Mouse (Mus musculus): Measurements from ENCODE around the gene Ly6g6c. TPM values are rescaled to one million over a fixed set of nuclear protein-coding genes. Genes with fewer than 3 reads are reported as not detected.

Gene Ly6g6c
- polyA plus RNA-seq, 1 experiment, result 4.0 TPM

GRCm38 (mm10) chr17:35039121-35039873, 25.9 kb upstream of the Ly6g6c start:
- Histone ChIP-seq H3K27ac (ENCODE audit: insufficient read depth, low read length) (no peak overlapping the region), H3K9me3 (replicated peaks; ENCODE audit: control insufficient read depth, insufficient read depth, low read length, poor library complexity, severe bottlenecking) (no peaks in the 10 kb centered on the region), H3K36me3 (ENCODE audit: control insufficient read depth, insufficient read depth, low read length, poor library complexity, severe bottlenecking) (no peaks in the 10 kb centered on the region), H3K4me1 (ENCODE audit: control insufficient read depth, insufficient read depth, low read length) (no peaks in the 10 kb centered on the region), H3K4me3 (ENCODE audit: low read depth, low read length) (no peak overlapping the region), H3K9ac (ENCODE audit: low read depth, poor library complexity, severe bottlenecking) (no peak overlapping the region), H3K27me3 (ENCODE audit: control insufficient read depth, insufficient read depth, low read length, poor library complexity, severe bottlenecking) (no peaks in the 10 kb centered on the region)
- TF ChIP-seq POLR2A (IDR thresholded peaks at IDR 0.05; ENCODE audit: insufficient read depth, low read length) (no peak), EP300 (IDR thresholded peaks at IDR 0.05; ENCODE audit: insufficient read depth, low read depth, low read length) (no peak), CTCF (IDR thresholded peaks at IDR 0.05; ENCODE audit: low read depth, low read length) (no peak)

GRCm38 (mm10) chr17:35043794-35044193, 21.4 kb upstream of the Ly6g6c start:
- H3K36me3 ChIP-seq (ENCODE audit: control insufficient read depth, insufficient read depth, low read length, poor library complexity, severe bottlenecking), result no peaks in the 10 kb centered on the region
- H3K4me1 ChIP-seq (ENCODE audit: control insufficient read depth, insufficient read depth, low read length), result peaks cover 3% of the 10 kb centered on the region
- no peak for TF ChIP-seq EP300 (IDR thresholded peaks at IDR 0.05; ENCODE audit: insufficient read depth, low read depth, low read length)
- no peak overlapping the region for H3K4me3 ChIP-seq (ENCODE audit: low read depth, low read length)
- H3K9me3 ChIP-seq (replicated peaks; ENCODE audit: control insufficient read depth, insufficient read depth, low read length, poor library complexity, severe bottlenecking), result no peaks in the 10 kb centered on the region
- no peak overlapping the region for H3K9ac ChIP-seq (ENCODE audit: low read depth, poor library complexity, severe bottlenecking)
- H3K27me3 ChIP-seq (ENCODE audit: control insufficient read depth, insufficient read depth, low read length, poor library complexity, severe bottlenecking), result no peaks in the 10 kb centered on the region
- H3K27ac ChIP-seq (ENCODE audit: insufficient read depth, low read length), result no peak overlapping the region

- no peaks in the 10 kb centered on the region for H3K36me3 ChIP-seq (ENCODE audit: control insufficient read depth, insufficient read depth, low read length, poor library complexity, severe bottlenecking)
- H3K27ac ChIP-seq (ENCODE audit: insufficient read depth, low read length), result no peak overlapping the region
- no peak overlapping the region for H3K4me3 ChIP-seq (ENCODE audit: low read depth, low read length)
- H3K9ac ChIP-seq (ENCODE audit: low read depth, poor library complexity, severe bottlenecking), result peak overlapping the region; percentile 88
- peaks cover 3% of the 10 kb centered on the region for H3K4me1 ChIP-seq (ENCODE audit: control insufficient read depth, insufficient read depth, low read length)
- H3K27me3 ChIP-seq (ENCODE audit: control insufficient read depth, insufficient read depth, low read length, poor library complexity, severe bottlenecking), result no peaks in the 10 kb centered on the region
- TF ChIP-seq POLR2A (IDR thresholded peaks at IDR 0.05; ENCODE audit: insufficient read depth, low read length) (no peak), CTCF (IDR thresholded peaks at IDR 0.05; ENCODE audit: low read depth, low read length) (no peak)
- no peaks in the 10 kb centered on the region for H3K9me3 ChIP-seq (replicated peaks; ENCODE audit: control insufficient read depth, insufficient read depth, low read length, poor library complexity, severe bottlenecking)
Observed at GRCm38 (mm10) chr17:35044904-35045806, 20.0 kb upstream of the Ly6g6c start.

GRCm38 (mm10) chr17:35045807-35046680, 19.1 kb upstream of the Ly6g6c start:
- H3K9me3 ChIP-seq (replicated peaks; ENCODE audit: control insufficient read depth, insufficient read depth, low read length, poor library complexity, severe bottlenecking), result no peaks in the 10 kb centered on the region
- peak overlapping the region; percentile 67 for H3K4me3 ChIP-seq (ENCODE audit: low read depth, low read length)
- no peak for TF ChIP-seq CTCF (IDR thresholded peaks at IDR 0.05; ENCODE audit: low read depth, low read length)
- TF ChIP-seq POLR2A (IDR thresholded peaks at IDR 0.05; ENCODE audit: insufficient read depth, low read length), result no peak
- TF ChIP-seq EP300 (IDR thresholded peaks at IDR 0.05; ENCODE audit: insufficient read depth, low read depth, low read length), result no peak
- H3K36me3 ChIP-seq (ENCODE audit: control insufficient read depth, insufficient read depth, low read length, poor library complexity, severe bottlenecking), result no peaks in the 10 kb centered on the region
- H3K27me3 ChIP-seq (ENCODE audit: control insufficient read depth, insufficient read depth, low read length, poor library complexity, severe bottlenecking), result no peaks in the 10 kb centered on the region
- peaks cover 3% of the 10 kb centered on the region for H3K4me1 ChIP-seq (ENCODE audit: control insufficient read depth, insufficient read depth, low read length)
- peak overlapping the region; percentile 88 for H3K9ac ChIP-seq (ENCODE audit: low read depth, poor library complexity, severe bottlenecking)
- H3K27ac ChIP-seq (ENCODE audit: insufficient read depth, low read length), result no peak overlapping the region

- Histone ChIP-seq H3K9ac (ENCODE audit: low read depth, poor library complexity, severe bottlenecking) (peak within 1 kb of the TSS; percentile 88), H3K27me3 (ENCODE audit: control insufficient read depth, insufficient read depth, low read length, poor library complexity, severe bottlenecking) (no peaks in the 10 kb centered on the region), H3K27ac (ENCODE audit: insufficient read depth, low read length) (no peak within 1 kb of the TSS), H3K36me3 (ENCODE audit: control insufficient read depth, insufficient read depth, low read length, poor library complexity, severe bottlenecking) (no peaks in the 10 kb centered on the region), H3K4me1 (ENCODE audit: control insufficient read depth, insufficient read depth, low read length) (peaks cover 3% of the 10 kb centered on the region), H3K9me3 (replicated peaks; ENCODE audit: control insufficient read depth, insufficient read depth, low read length, poor library complexity, severe bottlenecking) (no peaks in the 10 kb centered on the region), H3K4me3 (ENCODE audit: low read depth, low read length) (peak within 1 kb of the TSS; percentile 67)
- TF ChIP-seq POLR2A (IDR thresholded peaks at IDR 0.05; ENCODE audit: insufficient read depth, low read length), result no peak
- TF ChIP-seq EP300 (IDR thresholded peaks at IDR 0.05; ENCODE audit: insufficient read depth, low read depth, low read length), result 0 out of 2 replicates have a peak, but pooled peaks have one; percentile 7
- no peak for TF ChIP-seq CTCF (IDR thresholded peaks at IDR 0.05; ENCODE audit: low read depth, low read length)
Observed at GRCm38 (mm10) chr17:35046681-35047455, 18.3 kb upstream of the Ly6g6c start, which contains the start of gene Msh5. Gene Msh5, minus strand, starts transcription at chr17:35046745.

Data from ES-Bruce4 (cell line).